Mouse (Mus musculus): Measurements from ENCODE around the gene Gm10358.
"Not testable (repeated sequence)": the region's sequence is repeated elsewhere in the genome, so short reads cannot be mapped to it uniquely, and the experiment has no call there.

Gene Gm10358

GRCm38 (mm10) chr8:75406489-75406888 lies at the start of gene Gm10358:
Gm10358 (minus strand) TSS chr8:75406589.
- DNase-seq = no peak

DNA sequence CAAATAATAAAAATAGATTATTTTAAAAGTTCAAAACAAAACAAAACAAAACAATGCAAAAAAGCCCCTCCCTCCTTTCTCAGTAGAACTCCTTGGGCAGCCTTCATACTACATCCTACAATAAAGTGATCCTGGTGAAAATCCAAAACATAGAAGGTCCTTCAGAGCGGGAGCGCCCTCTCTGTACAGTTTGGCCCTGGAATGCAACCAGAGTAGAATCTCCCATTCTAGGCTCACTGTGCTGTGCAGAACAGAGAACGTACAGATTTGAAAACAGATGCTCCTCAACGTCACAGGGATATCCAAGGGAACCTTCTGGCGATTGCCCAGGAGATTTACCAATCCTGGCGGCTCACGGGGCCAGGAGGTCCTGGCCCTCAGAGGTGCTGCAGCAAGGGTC lies 42.0 kb upstream of the Gm10358 start, which contains the start of gene Iqcm:
TSS of gene Iqcm (plus strand) at position 301 of the 400 bp plus-strand sequence.
- DNase-seq = no peak

GRCm38 (mm10) chr8:75415696-75416095 lies 9.3 kb upstream of the Gm10358 start:
- not testable (repeated sequence) for DNase-seq

DNA sequence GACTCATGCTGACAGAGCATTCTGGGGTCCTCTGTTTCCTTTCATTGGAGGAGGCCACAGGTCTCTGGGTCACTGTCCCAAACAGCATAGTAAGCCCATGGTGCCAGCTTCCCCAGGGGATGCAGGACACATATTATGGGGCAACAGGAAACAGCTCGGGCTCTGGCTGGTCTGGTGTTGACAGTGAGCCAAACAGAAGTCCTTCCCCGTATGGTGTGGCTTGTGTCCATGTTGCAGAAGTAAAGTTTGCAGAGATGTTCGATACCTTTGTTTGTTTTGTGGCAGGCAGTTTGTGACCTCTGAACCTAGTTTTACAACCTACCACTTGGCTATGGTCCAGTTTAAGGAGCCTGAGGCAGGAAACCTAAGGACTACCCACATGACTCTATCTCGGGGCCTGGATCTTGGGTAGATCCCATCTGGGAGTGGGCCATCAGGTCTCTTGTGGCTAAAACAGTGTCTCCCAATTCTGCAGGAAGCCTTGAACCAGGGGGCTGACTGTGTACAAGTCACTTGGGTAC lies 21.6 kb downstream of the Gm10358 start:
- no peak for DNase-seq

DNA sequence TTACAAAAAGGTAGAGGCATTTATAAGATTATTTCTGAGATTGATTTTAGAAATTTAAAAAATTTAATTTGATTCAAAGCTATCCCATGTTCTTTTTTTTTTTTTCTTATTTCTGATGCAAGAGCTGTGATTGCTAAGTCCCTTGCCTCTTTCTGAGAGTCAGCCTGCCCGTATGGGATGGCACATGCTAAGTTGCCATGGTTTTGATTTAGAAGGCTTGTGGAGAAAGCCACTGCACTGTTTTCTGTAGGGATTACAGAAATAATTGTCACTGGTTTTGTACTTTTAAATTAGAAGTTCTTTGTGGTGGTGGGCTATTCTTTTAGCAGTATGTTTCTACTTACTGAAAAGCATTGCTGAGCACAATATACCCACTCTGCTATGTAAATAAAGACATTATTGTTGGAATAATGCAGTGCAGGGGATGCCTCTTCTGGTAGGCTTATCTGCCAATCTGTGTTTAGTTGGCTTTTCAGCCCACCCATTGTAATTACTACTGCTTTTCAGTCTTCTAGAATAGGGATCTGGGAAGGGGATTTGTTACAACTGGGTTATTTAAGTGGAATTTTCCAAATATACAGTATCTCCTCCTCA lies 30.8 kb downstream of the Gm10358 start:
- no peak for DNase-seq

- no peak for DNase-seq
Observed at GRCm38 (mm10) chr8:75372006-75372405, 34.4 kb downstream of the Gm10358 start.
